Mouse (Mus musculus) C2C12 (cell line): ENCODE measurements around the gene Capn2. TPM values are rescaled to one million over a fixed set of nuclear protein-coding genes. Genes with fewer than 3 reads are reported as not detected.
A peak's percentile ranks its signal among the peaks of the same experiment; 100 is the strongest.

Experiments
- H3K27me3 ChIP-seq: one replicate; pipeline ENCODE4 v1.6.1; 2011; ENCODE audit not compliant: control insufficient read depth, insufficient read depth, insufficient read length
- H3K36me3 ChIP-seq: one replicate; pipeline ENCODE4 v1.6.1; 2011; ENCODE audit not compliant: control insufficient read depth, insufficient read depth
- H3K4me3 ChIP-seq: one replicate; pipeline ENCODE4 v1.5.1; 2011; ENCODE audit warnings: mild to moderate bottlenecking, control low read depth; ENCODE audit not compliant: poor library complexity, insufficient read depth, severe bottlenecking
- H3K79me2 ChIP-seq: one replicate; pipeline ENCODE4 v1.6.1; 2011; ENCODE audit not compliant: control insufficient read depth, insufficient read depth
- H3K79me3 ChIP-seq: one replicate; pipeline ENCODE4 v1.6.1; 2011; ENCODE audit warnings: low read depth, control low read depth
- H3ac ChIP-seq: one replicate; pipeline ENCODE3; 2011; ENCODE audit warnings: low read depth; ENCODE audit not compliant: control insufficient read depth, insufficient read length
- CEBPB ChIP-seq: IDR thresholded peaks from one replicate; pipeline ENCODE4 v1.6.1; 2011; ENCODE audit warnings: low read depth, mild to moderate bottlenecking, control low read depth, moderate library complexity
- CTCF ChIP-seq: IDR thresholded peaks from one replicate; pipeline ENCODE4 v1.5.1; 2011; ENCODE audit not compliant: control insufficient read depth, insufficient read depth, insufficient read length
- FOSL1 ChIP-seq: IDR thresholded peaks from one replicate; pipeline ENCODE4 v1.8.0; 2011; ENCODE audit warnings: mild to moderate bottlenecking, low read length; ENCODE audit not compliant: poor library complexity, insufficient read depth, severe bottlenecking
- MAX ChIP-seq: IDR thresholded peaks from one replicate; pipeline ENCODE4 v1.6.1; 2011; ENCODE audit warnings: mild to moderate bottlenecking, control low read depth
- MYOD1 ChIP-seq: IDR thresholded peaks from one replicate; pipeline ENCODE4 v1.6.1; 2011; ENCODE audit warnings: low read depth; ENCODE audit not compliant: control insufficient read depth, insufficient read length
- MYOG ChIP-seq: IDR thresholded peaks from one replicate; pipeline ENCODE4 v1.6.1; 2011; ENCODE audit not compliant: control insufficient read depth, insufficient read length; ENCODE audit errors: extremely low read depth
- USF1 ChIP-seq: IDR thresholded peaks from one replicate; pipeline ENCODE4 v1.6.1; 2011; ENCODE audit warnings: low read depth, mild to moderate bottlenecking, control low read depth, moderate library complexity
- polyA plus RNA-seq: library from polyadenylated mRNA; unstranded; fragments of >200 nt; fragmentation: generic; extraction: Trizol; gene quantifications from one replicate; pipeline ENCODE4 v1.2.1, GENCODE M21; 2012; ENCODE audit warnings: missing spikeins

Gene Capn2
- polyA plus RNA-seq, 1 experiment: 171 TPM

- Histone ChIP-seq H3K27me3 (no peaks in the 10 kb centered on the region), H3K4me3 (no peak overlapping the region), H3K36me3 (peaks cover 92% of the 10 kb centered on the region), H3ac (no peak overlapping the region), H3K79me2 (no peaks in the 10 kb centered on the region), H3K79me3 (no peaks in the 10 kb centered on the region)
- no peak for TF ChIP-seq FOSL1
- TF ChIP-seq USF1: no peak
- no peak for TF ChIP-seq CTCF
- no peak for TF ChIP-seq MYOG
- no peak for TF ChIP-seq CEBPB
- no peak for TF ChIP-seq MYOD1
- no peak for TF ChIP-seq MAX
Measured at GRCm38 (mm10) chr1:182481646-182482295, 35.6 kb downstream of the Capn2 start.

- no peaks in the 10 kb centered on the region for H3K27me3 ChIP-seq
- H3K4me3 ChIP-seq: no peak overlapping the region
- peaks cover 94% of the 10 kb centered on the region for H3K36me3 ChIP-seq
- H3K79me3 ChIP-seq: no peaks in the 10 kb centered on the region
- H3K79me2 ChIP-seq: no peaks in the 10 kb centered on the region
- H3ac ChIP-seq: no peak overlapping the region
- TF ChIP-seq USF1: no peak
- TF ChIP-seq MYOD1: no peak
- TF ChIP-seq MAX: no peak
Measured at GRCm38 (mm10) chr1:182481138-182481537, 36.3 kb downstream of the Capn2 start.

DNA sequence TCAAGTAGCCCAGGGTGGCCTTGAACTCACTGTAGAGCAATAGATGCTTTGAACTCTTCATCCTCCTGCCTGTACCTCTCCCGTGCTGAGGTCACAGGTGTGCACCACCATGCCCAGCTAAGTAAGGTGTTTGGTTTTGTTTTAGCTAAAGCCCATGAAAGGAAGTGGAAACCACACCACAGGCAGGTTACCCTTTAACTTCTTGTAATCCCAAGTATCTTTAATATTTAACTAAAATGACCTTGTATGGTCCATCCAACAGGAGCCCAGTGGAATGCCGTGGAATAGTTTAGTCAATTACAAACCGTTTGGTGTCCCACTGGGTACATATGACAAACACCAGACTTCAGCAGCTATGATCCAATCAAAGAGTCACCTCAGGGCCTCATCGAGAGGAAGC lies 38.5 kb downstream of the Capn2 start:
- TF ChIP-seq MYOD1: no peak
- TF ChIP-seq USF1: no peak
- no peak for TF ChIP-seq MYOG
- TF ChIP-seq FOSL1: no peak
- no peak for TF ChIP-seq MAX
- TF ChIP-seq CTCF: no peak
- TF ChIP-seq CEBPB: no peak
- no peaks in the 10 kb centered on the region for H3K27me3 ChIP-seq
- H3K79me3 ChIP-seq: no peaks in the 10 kb centered on the region
- no peak overlapping the region for H3ac ChIP-seq
- no peaks in the 10 kb centered on the region for H3K79me2 ChIP-seq
- no peak overlapping the region for H3K4me3 ChIP-seq
- peaks cover 99% of the 10 kb centered on the region for H3K36me3 ChIP-seq

GRCm38 (mm10) chr1:182475005-182475796 lies 42.2 kb downstream of the Capn2 start:
- no peak overlapping the region for H3K4me3 ChIP-seq
- H3K36me3 ChIP-seq: peaks cover 99% of the 10 kb centered on the region
- no peaks in the 10 kb centered on the region for H3K79me2 ChIP-seq
- no peaks in the 10 kb centered on the region for H3K79me3 ChIP-seq
- no peak for TF ChIP-seq FOSL1
- no peak for TF ChIP-seq MYOD1
- no peak for TF ChIP-seq USF1
- no peak for TF ChIP-seq MYOG
- no peak for TF ChIP-seq MAX
- no peak for TF ChIP-seq CEBPB
- TF ChIP-seq CTCF: no peak
- no peaks in the 10 kb centered on the region for H3K27me3 ChIP-seq
- H3ac ChIP-seq: no peak overlapping the region

GRCm38 (mm10) chr1:182465978-182466377 lies 51.4 kb downstream of the Capn2 start:
- no peak overlapping the region for H3K4me3 ChIP-seq
- H3K36me3 ChIP-seq: peaks cover 47% of the 10 kb centered on the region
- no peak overlapping the region for H3ac ChIP-seq
- H3K79me3 ChIP-seq: no peaks in the 10 kb centered on the region
- TF ChIP-seq MYOD1 (no peak), FOSL1 (no peak), USF1 (no peak), CTCF (no peak), MYOG (no peak), CEBPB (no peak), MAX (no peak)
- no peaks in the 10 kb centered on the region for H3K79me2 ChIP-seq
- no peaks in the 10 kb centered on the region for H3K27me3 ChIP-seq

DNA sequence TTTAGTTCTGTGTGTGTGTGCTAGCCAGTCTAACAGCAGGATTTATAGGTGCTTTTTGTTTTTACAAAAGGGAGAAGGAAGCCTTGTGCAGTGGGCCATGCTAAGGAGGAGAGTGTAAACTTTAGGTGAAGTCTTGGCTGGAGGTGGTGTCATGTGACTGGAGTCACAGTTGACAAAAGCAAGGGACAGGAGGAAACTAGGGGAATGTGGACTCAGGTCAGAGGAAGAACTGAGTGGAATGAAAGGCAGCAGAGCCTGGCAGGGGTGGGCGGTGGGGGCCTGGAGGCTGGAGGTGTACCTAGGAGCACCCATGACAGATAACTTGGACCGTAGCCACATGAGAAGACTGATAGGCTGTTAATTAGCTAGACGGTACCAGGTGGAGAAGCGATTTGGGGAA lies 52.1 kb downstream of the Capn2 start:
- Histone ChIP-seq H3K4me3 (no peak overlapping the region), H3K79me3 (no peaks in the 10 kb centered on the region), H3ac (no peak overlapping the region), H3K79me2 (no peaks in the 10 kb centered on the region), H3K36me3 (peaks cover 46% of the 10 kb centered on the region), H3K27me3 (no peaks in the 10 kb centered on the region)
- TF ChIP-seq FOSL1 (no peak), MAX (no peak), USF1 (peak; percentile 28), CTCF (no peak), CEBPB (no peak), MYOD1 (no peak), MYOG (no peak)
